Mouse (Mus musculus) myocyte (in vitro differentiated cells): Measurements from ENCODE around the gene Hist1h4d.
"Not testable (repeated sequence)": the region's sequence is repeated elsewhere in the genome, so short reads cannot be mapped to it uniquely, and the experiment has no call there.

ENCODE experiments used
- E2F4 ChIP-seq: IDR thresholded peaks from one replicate; pipeline ENCODE4 v1.6.1; 2011; ENCODE audit warnings: mild to moderate bottlenecking, control low read depth, moderate library complexity; ENCODE audit not compliant: insufficient read depth
- MAX ChIP-seq: IDR thresholded peaks from one replicate; pipeline ENCODE4 v1.6.1; 2011; ENCODE audit warnings: low read depth, mild to moderate bottlenecking, control low read depth
- POLR2A ChIP-seq: IDR thresholded peaks from one replicate; pipeline ENCODE4 v1.6.1; 2011; ENCODE audit warnings: low read depth, mild to moderate bottlenecking, control low read depth, moderate library complexity; ENCODE audit not compliant: insufficient read length
- POLR2AphosphoS2 ChIP-seq: IDR thresholded peaks from one replicate; pipeline ENCODE4 v1.6.1; 2011; ENCODE audit warnings: low read depth, control low read depth; ENCODE audit not compliant: insufficient read length
- TCF12 ChIP-seq: IDR thresholded peaks from one replicate; pipeline ENCODE4 v1.6.1; 2011; ENCODE audit warnings: mild to moderate bottlenecking, control low read depth; ENCODE audit not compliant: poor library complexity, insufficient read depth, severe bottlenecking
- TCF3 ChIP-seq: IDR thresholded peaks from one replicate; pipeline ENCODE4 v1.6.1; 2011; ENCODE audit warnings: low read depth, control low read depth; ENCODE audit not compliant: insufficient read length

GRCm38 (mm10) chr13:23542225-23542980 is 39.0 kb upstream of the Hist1h4d start:
- not testable (repeated sequence) for TF ChIP-seq TCF12, MAX, POLR2A, E2F4, TCF3, POLR2AphosphoS2
